Mouse (Mus musculus): ENCODE measurements around the gene Pkd1l2. TPM values are rescaled to one million over a fixed set of nuclear protein-coding genes. Genes with fewer than 3 reads are reported as not detected.

Pkd1l2 gene
- polyA plus RNA-seq, 1 experiment: 0.09 TPM

DNA sequence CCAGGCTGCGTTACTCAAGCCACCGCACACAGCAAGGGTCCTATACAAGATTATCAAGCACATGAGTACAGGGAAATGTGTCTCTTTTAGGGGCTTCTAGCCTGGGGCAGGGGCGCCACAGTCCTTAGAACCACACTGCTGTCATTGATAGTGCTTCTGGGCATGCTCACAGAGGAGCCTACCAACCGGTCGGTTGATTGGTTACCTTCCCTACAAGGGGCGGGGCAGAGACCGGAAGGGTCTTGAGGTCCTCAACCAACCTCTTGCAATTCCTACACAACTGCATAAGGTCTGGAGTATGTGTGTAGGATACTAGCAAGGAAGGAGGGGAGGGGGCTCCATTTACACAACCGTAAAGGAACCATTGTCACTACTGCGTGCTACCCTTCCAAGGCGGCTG is 53.6 kb downstream of the Pkd1l2 start:
- Histone ChIP-seq H3K4me3 (ENCODE audit: extremely low read depth, insufficient read depth, insufficient read length) (no peak overlapping the region), H3K36me3 (ENCODE audit: control insufficient read depth, insufficient read depth, low read length) (no peaks in the 10 kb centered on the region), H3K27ac (ENCODE audit: insufficient read depth, low read length) (no peak overlapping the region), H3K4me1 (ENCODE audit: control insufficient read depth, insufficient read depth, insufficient read length) (no peaks in the 10 kb centered on the region), H3K27me3 (ENCODE audit: control insufficient read depth, insufficient read depth, low read length) (no peaks in the 10 kb centered on the region)
- 91% methylated on average over 10 of the region's 10 CpGs for WGBS
- no peak for DNase-seq (ENCODE audit: low read depth in 1 of 2, low spot score in 2 of 2)
- TF ChIP-seq POLR2A (IDR thresholded peaks at IDR 0.05; ENCODE audit: low read depth, low read length): no peak
- TF ChIP-seq CTCF (IDR thresholded peaks at IDR 0.05; ENCODE audit: extremely low read depth, insufficient read depth, insufficient read length, insufficient replicate concordance): no peak

DNA sequence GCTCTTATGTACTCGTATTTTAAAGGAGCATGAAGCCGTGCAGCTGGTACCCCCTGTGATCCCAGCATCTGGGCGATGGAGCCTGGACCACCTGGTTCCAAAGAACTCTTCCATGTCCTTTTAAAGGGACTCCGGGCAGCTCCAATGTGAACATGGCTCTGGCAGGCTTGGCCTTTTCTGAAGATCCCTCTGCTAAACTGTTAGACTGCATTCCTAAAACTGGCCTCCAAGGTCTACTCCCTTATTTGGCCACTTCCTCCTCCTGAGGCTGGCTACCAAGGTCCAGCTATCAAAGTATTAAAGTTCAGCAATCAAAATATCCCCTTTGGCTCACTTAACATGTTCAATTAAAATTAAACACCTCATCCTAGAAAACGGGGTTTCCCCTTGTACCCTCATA is 54.6 kb downstream of the Pkd1l2 start:
- 88% methylated on average over 5 of the region's 5 CpGs for WGBS
- H3K4me3 ChIP-seq (ENCODE audit: extremely low read depth, insufficient read depth, insufficient read length): no peak overlapping the region
- no peaks in the 10 kb centered on the region for H3K36me3 ChIP-seq (ENCODE audit: control insufficient read depth, insufficient read depth, low read length)
- no peaks in the 10 kb centered on the region for H3K27me3 ChIP-seq (ENCODE audit: control insufficient read depth, insufficient read depth, low read length)
- H3K4me1 ChIP-seq (ENCODE audit: control insufficient read depth, insufficient read depth, insufficient read length): no peaks in the 10 kb centered on the region
- no peak for TF ChIP-seq CTCF (IDR thresholded peaks at IDR 0.05; ENCODE audit: extremely low read depth, insufficient read depth, insufficient read length, insufficient replicate concordance)
- no peak for TF ChIP-seq POLR2A (IDR thresholded peaks at IDR 0.05; ENCODE audit: low read depth, low read length)
- no peak overlapping the region for H3K27ac ChIP-seq (ENCODE audit: insufficient read depth, low read length)
- no peak for DNase-seq (ENCODE audit: low read depth in 1 of 2, low spot score in 2 of 2)

DNA sequence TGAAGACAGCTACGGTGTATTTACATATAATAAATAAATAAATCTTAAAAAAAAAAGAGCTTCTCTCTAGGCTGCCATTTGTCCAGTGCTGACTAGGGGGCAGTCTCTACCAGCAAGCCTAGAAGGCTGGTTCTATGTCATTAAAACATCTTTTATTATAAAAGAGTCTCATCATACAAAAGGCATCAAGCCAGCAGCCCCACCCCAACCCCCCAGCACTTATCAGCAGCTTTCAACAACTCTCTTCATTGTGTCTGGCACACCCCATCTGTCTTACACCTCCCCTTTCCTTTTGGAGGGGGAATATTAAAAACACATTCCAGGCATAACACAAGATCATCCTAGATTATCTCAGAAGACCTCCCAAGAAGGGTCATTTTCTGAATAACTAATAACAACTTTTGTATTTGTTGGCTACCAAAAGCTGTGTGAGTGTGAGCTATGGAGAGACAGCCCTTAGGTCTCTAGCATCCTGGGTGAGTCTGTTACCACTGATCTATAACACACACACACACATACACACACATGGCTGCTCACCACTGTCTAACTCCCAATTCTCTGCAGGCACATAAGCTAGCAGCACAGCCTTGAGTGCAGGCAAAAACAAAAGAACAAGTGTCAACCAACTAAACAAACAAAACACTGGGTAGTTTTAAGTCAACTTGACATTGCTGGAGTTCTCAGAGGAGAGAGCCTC is 59.8 kb downstream of the Pkd1l2 start:
- Histone ChIP-seq H3K4me3 (ENCODE audit: extremely low read depth, insufficient read depth, insufficient read length) (no peak overlapping the region), H3K4me1 (ENCODE audit: control insufficient read depth, insufficient read depth, insufficient read length) (no peaks in the 10 kb centered on the region), H3K27me3 (ENCODE audit: control insufficient read depth, insufficient read depth, low read length) (no peaks in the 10 kb centered on the region), H3K36me3 (ENCODE audit: control insufficient read depth, insufficient read depth, low read length) (no peaks in the 10 kb centered on the region), H3K27ac (ENCODE audit: insufficient read depth, low read length) (no peak overlapping the region)
- TF ChIP-seq POLR2A (IDR thresholded peaks at IDR 0.05; ENCODE audit: low read depth, low read length): no peak
- TF ChIP-seq CTCF (IDR thresholded peaks at IDR 0.05; ENCODE audit: extremely low read depth, insufficient read depth, insufficient read length, insufficient replicate concordance): no peak
- WGBS: 70% methylated on average over 1 of the region's 1 CpGs
- no peak for DNase-seq (ENCODE audit: low read depth in 1 of 2, low spot score in 2 of 2)

DNA sequence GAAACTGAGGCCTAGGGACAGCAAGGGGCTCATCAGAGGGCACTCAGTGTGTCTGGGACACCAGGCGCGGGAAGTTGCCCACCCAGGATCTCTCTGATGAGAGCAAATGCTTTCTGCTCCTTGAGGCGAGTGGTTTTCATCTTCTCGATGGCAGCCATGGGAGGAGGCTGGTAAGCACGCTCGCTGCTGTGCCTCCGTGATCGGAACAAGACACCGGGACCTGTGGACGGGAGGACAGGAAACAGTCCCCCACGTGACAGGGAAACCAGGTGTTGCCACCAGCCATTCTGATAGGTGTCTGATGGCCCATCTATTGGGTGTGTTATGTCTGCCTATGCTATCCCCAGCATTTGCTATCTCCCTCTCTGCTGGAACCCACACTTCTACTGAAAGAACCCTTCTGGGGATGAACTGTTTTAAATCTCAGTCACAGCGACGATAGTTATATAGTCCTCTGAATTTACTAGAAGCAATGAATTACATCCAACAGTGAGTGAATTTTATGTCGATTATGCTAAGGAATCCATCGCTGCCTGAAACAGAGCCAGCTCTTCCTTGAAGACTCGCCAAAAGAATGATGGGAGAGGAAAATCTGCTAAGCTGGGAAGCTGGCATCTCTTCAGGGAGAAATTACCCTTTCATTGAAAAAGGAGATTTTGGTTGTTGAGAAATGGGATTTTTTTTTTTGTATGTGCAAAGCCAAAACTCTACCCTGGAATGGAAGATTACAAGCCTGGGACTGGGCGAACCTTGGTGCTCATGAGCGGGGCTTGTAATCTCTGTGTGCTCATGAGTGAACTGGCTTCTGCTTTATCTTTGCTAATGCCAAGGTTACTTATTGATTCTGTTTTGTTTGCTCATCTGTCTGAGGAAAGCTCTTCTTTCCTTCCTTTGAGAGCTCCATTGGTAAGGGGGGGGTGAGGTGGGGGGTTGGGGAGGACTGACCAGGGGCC is 62.6 kb downstream of the Pkd1l2 start:
- TF ChIP-seq POLR2A (IDR thresholded peaks at IDR 0.05; ENCODE audit: low read depth, low read length) (no peak), CTCF (IDR thresholded peaks at IDR 0.05; ENCODE audit: extremely low read depth, insufficient read depth, insufficient read length, insufficient replicate concordance) (no peak)
- H3K36me3 ChIP-seq (ENCODE audit: control insufficient read depth, insufficient read depth, low read length): no peaks in the 10 kb centered on the region
- H3K27ac ChIP-seq (ENCODE audit: insufficient read depth, low read length): no peak overlapping the region
- 89% methylated on average over 18 of the region's 18 CpGs for WGBS
- no peak overlapping the region for H3K4me3 ChIP-seq (ENCODE audit: extremely low read depth, insufficient read depth, insufficient read length)
- no peaks in the 10 kb centered on the region for H3K27me3 ChIP-seq (ENCODE audit: control insufficient read depth, insufficient read depth, low read length)
- H3K4me1 ChIP-seq (ENCODE audit: control insufficient read depth, insufficient read depth, insufficient read length): no peaks in the 10 kb centered on the region
- no peak for DNase-seq (ENCODE audit: low read depth in 1 of 2, low spot score in 2 of 2)

DNA sequence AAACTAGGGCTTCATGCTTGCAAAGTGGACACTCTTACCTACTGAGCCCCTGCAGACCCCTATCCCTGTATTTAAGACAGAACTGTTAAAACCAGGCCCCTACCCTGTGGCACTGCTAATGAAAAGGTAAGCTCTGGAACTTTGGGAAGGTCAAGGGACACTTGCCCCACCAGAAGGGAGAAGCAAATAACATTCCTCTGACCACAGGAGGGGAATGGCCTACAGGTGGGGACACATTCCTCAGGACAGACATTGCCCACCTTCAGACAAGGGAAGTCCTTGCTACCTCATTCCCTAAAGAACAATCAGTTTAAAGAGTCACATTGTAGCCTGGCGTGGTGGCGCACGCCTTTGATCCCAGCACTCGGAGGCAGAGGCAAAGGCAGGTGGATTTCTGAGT is 64.4 kb downstream of the Pkd1l2 start:
- H3K36me3 ChIP-seq (ENCODE audit: control insufficient read depth, insufficient read depth, low read length): no peaks in the 10 kb centered on the region
- no peak for TF ChIP-seq CTCF (IDR thresholded peaks at IDR 0.05; ENCODE audit: extremely low read depth, insufficient read depth, insufficient read length, insufficient replicate concordance)
- no peak for TF ChIP-seq POLR2A (IDR thresholded peaks at IDR 0.05; ENCODE audit: low read depth, low read length)
- no peak overlapping the region for H3K27ac ChIP-seq (ENCODE audit: insufficient read depth, low read length)
- no peak overlapping the region for H3K4me3 ChIP-seq (ENCODE audit: extremely low read depth, insufficient read depth, insufficient read length)
- 91% methylated on average over 4 of the region's 4 CpGs for WGBS
- no peaks in the 10 kb centered on the region for H3K4me1 ChIP-seq (ENCODE audit: control insufficient read depth, insufficient read depth, insufficient read length)
- H3K27me3 ChIP-seq (ENCODE audit: control insufficient read depth, insufficient read depth, low read length): no peaks in the 10 kb centered on the region
- no peak for DNase-seq (ENCODE audit: low read depth in 1 of 2, low spot score in 2 of 2)

DNA sequence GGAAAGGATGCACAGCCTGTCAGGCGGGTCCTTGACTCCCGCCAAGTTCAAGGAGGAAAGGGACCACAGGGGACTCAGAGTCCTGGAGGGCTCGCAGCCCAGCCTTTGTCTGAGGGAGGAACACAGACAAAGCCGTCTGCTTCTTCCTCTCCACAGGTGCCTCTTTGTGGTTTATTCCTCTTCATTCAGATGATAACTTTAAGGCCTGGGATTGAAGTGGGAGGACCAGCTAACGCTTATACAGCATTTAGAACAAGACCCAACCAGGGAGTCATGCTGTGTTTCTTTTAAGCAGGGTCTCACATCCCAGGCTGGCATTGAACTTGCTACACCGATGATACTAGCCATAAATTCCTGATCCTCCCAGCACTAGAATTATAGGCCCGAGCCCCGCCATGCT is 65.2 kb downstream of the Pkd1l2 start:
- 75% methylated on average over 8 of the region's 8 CpGs for WGBS
- Histone ChIP-seq H3K36me3 (ENCODE audit: control insufficient read depth, insufficient read depth, low read length) (no peaks in the 10 kb centered on the region), H3K4me3 (ENCODE audit: extremely low read depth, insufficient read depth, insufficient read length) (no peak overlapping the region), H3K4me1 (ENCODE audit: control insufficient read depth, insufficient read depth, insufficient read length) (no peaks in the 10 kb centered on the region), H3K27ac (ENCODE audit: insufficient read depth, low read length) (no peak overlapping the region), H3K27me3 (ENCODE audit: control insufficient read depth, insufficient read depth, low read length) (no peaks in the 10 kb centered on the region)
- no peak for DNase-seq (ENCODE audit: low read depth in 1 of 2, low spot score in 2 of 2)
- TF ChIP-seq CTCF (IDR thresholded peaks at IDR 0.05; ENCODE audit: extremely low read depth, insufficient read depth, insufficient read length, insufficient replicate concordance): no peak
- TF ChIP-seq POLR2A (IDR thresholded peaks at IDR 0.05; ENCODE audit: low read depth, low read length): no peak

All from spleen, adult 2 months (tissue).